Mouse (Mus musculus) lung, postnatal 0 days (tissue): ENCODE measurements around the gene Zdhhc3. TPM values are rescaled to one million over a fixed set of nuclear protein-coding genes. Genes with fewer than 3 reads are reported as not detected.

Source experiments
- ATAC-seq: fragments of 200-750 bp; cut with Nextera tagmentation; 2 replicates; pipeline ENCODE4 v1.8.0; 2017; ENCODE audit warnings: moderate library complexity
- DNase-seq: peaks from one replicate; pipeline ENCODE4 v3.0.0-alpha.2; 2016; ENCODE audit warnings: low spot score
- H3K27ac ChIP-seq: fragments of 300-500 bp; sonication (generic); 2 replicates; pipeline ENCODE4 v1.5.1; 2014; ENCODE audit warnings: antibody characterized with exemption, mild to moderate bottlenecking, low read length, mixed read lengths
- H3K27me3 ChIP-seq: fragments of 300-500 bp; sonication (generic); replicated peaks from 2 replicates; pipeline ENCODE4 v1.6.1; 2014; ENCODE audit warnings: low read length, mixed read lengths; ENCODE audit not compliant: insufficient read depth
- H3K36me3 ChIP-seq: fragments of 300-500 bp; sonication (generic); 2 replicates; pipeline ENCODE4 v1.6.1; 2014; ENCODE audit warnings: low read length, mixed read lengths; ENCODE audit not compliant: insufficient read depth
- H3K4me1 ChIP-seq: fragments of 300-500 bp; sonication (generic); 2 replicates; pipeline ENCODE4 v1.6.1; 2014; ENCODE audit warnings: antibody characterized with exemption, low read depth, low read length, mixed read lengths; ENCODE audit not compliant: insufficient read depth
- H3K4me2 ChIP-seq: fragments of 300-500 bp; sonication (generic); replicated peaks from 2 replicates; pipeline ENCODE4 v1.6.1; 2014; ENCODE audit warnings: low read depth, mild to moderate bottlenecking, low read length, moderate library complexity, mixed read lengths
- H3K4me3 ChIP-seq: fragments of 300-500 bp; sonication (generic); 2 replicates; pipeline ENCODE4 v1.5.1; 2014; ENCODE audit warnings: low read depth, low read length
- H3K9ac ChIP-seq: fragments of 300-500 bp; sonication (generic); replicated peaks from 2 replicates; pipeline ENCODE4 v1.6.1; 2014; ENCODE audit warnings: low read depth, mild to moderate bottlenecking
- H3K9me3 ChIP-seq: fragments of 300-500 bp; sonication (generic); 2 replicates; pipeline ENCODE4 v1.6.1; 2016; ENCODE audit warnings: low read length, mixed read lengths
- CTCF ChIP-seq: IDR thresholded peaks from 2 replicates; pipeline ENCODE4 v1.5.1; 2016; ENCODE audit warnings: antibody characterized with exemption, mild to moderate bottlenecking
- EP300 ChIP-seq: IDR thresholded peaks from 2 replicates; pipeline ENCODE4 v1.6.1; 2016; ENCODE audit warnings: antibody characterized with exemption, mild to moderate bottlenecking, control low read depth
- WGBS: fragments of 180-500 bp; shearing (Covaris S2); extraction: QIAGEN DNeasy Blood & Tissue Kit; methylation state at CpG from one replicate; pipeline ENCODE4 v1.1.7; 2014; 5-methylcytosine and 5-hydroxymethylcytosine counted together
- polyA plus RNA-seq: library from polyadenylated mRNA; unstranded; fragments of >200 nt; fragmentation: Nextera tagmentation; extraction: Ambion mirVana; gene quantifications from 2 replicates; pipeline ENCODE4 v1.2.1, GENCODE M21; 2015

Zdhhc3 gene
- polyA plus RNA-seq, 1 experiment from 2014 or later = 130 TPM

DNA sequence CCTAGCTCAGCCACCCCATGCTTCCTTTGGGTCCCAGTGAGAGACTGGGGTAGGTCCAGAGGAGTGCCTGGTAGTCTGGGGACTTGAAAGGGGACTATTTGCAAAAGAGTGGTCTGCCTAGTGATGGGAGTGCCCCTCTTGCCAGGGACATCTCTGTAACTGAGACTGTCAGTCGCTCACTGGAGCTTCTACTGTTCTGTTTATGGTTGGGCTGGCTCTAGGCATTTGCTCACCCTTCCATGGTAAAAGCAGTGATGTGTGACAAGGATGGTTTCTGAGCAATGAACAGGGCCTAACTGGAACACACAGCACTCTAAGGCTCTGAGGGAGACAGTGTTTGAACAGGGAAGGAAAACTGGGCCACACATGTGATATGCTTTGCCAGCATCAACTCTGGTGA is 32.2 kb downstream of the Zdhhc3 start:
- no peak overlapping the region for H3K27ac ChIP-seq
- H3K4me2 ChIP-seq = no peak overlapping the region
- WGBS = 77% methylated on average over 1 of the region's 1 CpGs
- DNase-seq (no peak), ATAC-seq (no peak)
- TF ChIP-seq EP300 = no peak
- no peak for TF ChIP-seq CTCF
- peaks cover 41% of the 10 kb centered on the region for H3K36me3 ChIP-seq
- no peaks in the 10 kb centered on the region for H3K27me3 ChIP-seq
- no peak overlapping the region for H3K4me3 ChIP-seq
- H3K4me1 ChIP-seq = 0 out of 2 replicates have a peak, but pooled peaks cover 3% of the 10 kb centered on the region
- H3K9me3 ChIP-seq = no peaks in the 10 kb centered on the region
- no peak overlapping the region for H3K9ac ChIP-seq

DNA sequence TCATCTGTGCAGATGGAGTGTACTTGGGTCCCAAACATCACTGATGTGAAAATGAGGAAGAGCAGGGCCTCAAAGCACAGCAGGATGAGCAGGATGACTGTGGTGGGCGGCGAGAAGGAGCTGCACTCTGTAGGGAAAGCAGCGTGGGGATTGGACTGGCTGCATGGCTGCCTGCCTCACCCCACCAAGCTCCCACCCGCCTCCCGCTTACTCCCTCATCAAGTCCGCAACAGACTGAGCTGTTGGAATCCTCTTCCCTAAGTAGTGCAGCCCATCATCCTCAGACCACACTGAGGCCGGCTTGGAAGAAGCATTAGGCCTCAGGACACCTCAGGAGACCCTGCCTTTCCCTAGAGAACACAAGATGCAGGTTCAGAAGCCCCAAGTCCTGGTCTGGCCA is 32.6 kb downstream of the Zdhhc3 start:
- 96% methylated on average over 7 of the region's 7 CpGs for WGBS

DNA sequence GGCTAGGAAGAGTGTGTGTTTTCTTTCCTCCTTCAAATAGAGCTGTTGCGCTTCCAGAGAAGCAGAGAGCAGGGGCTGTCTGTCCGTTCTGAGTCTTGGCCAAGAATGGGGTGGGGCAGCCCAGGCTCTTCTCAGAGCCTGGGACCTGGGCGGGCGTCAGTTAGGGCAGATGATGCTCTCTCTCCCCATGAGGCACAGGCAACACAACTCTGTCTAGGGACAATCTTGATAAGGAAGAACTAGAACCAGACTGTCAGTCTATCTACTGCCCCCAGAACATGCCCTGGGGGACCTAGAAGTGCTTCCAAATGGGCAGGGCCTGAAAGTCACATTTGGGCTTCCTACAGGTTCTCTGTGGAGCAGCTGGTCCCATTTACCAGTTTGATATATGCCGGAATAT is 33.9 kb downstream of the Zdhhc3 start:
- Histone ChIP-seq H3K27ac (no peak overlapping the region), H3K9me3 (no peaks in the 10 kb centered on the region), H3K4me1 (no peaks in the 10 kb centered on the region), H3K9ac (no peak overlapping the region), H3K36me3 (peaks cover 40% of the 10 kb centered on the region), H3K4me3 (no peak overlapping the region), H3K27me3 (no peaks in the 10 kb centered on the region), H3K4me2 (no peak overlapping the region)
- DNase-seq (no peak), ATAC-seq (no peak)
- TF ChIP-seq EP300 (no peak), CTCF (no peak)
- 79% methylated on average over 5 of the region's 5 CpGs for WGBS

More for the DNA sequence above, 32.6 kb downstream of the Zdhhc3 start:
- H3K27me3 ChIP-seq = no peaks in the 10 kb centered on the region
- H3K9me3 ChIP-seq = no peaks in the 10 kb centered on the region
- no peak overlapping the region for H3K27ac ChIP-seq
- H3K4me2 ChIP-seq = no peak overlapping the region
- ATAC-seq = no peak
- DNase-seq = no peak
- 0 out of 2 replicates have a peak, but pooled peaks cover 3% of the 10 kb centered on the region for H3K4me1 ChIP-seq
- no peak overlapping the region for H3K4me3 ChIP-seq
- H3K36me3 ChIP-seq = peaks cover 40% of the 10 kb centered on the region
- TF ChIP-seq CTCF (no peak), EP300 (no peak)
- no peak overlapping the region for H3K9ac ChIP-seq

DNA sequence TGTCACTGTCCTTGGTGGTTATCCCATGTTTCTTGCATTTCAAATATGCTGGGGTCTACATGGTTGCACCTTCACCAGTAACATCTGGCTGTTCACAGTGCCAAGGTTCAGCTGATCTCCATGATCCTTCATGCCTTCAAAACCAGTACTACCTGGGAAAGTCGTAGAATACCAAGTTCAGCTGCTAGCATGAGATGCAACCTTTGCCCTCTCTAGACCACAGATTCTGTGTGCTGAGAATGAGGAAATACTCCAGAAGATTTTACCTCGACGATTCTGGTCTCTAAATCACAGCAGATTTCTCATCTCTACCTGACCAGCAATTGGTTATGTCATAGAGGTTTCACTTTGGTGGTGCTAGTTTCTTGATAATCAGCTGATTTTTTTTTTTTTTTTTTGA is 52.8 kb downstream of the Zdhhc3 start:
- Histone ChIP-seq H3K9me3 (no peaks in the 10 kb centered on the region), H3K27ac (no peak overlapping the region), H3K4me1 (no peaks in the 10 kb centered on the region), H3K4me3 (no peak overlapping the region), H3K27me3 (no peaks in the 10 kb centered on the region), H3K4me2 (no peak overlapping the region), H3K36me3 (no peaks in the 10 kb centered on the region), H3K9ac (no peak overlapping the region)
- ATAC-seq (no peak), DNase-seq (no peak)
- no peak for TF ChIP-seq CTCF
- no peak for TF ChIP-seq EP300
- WGBS = 63% methylated on average over 3 of the region's 3 CpGs

- Histone ChIP-seq H3K27ac (no peak overlapping the region), H3K36me3 (no peaks in the 10 kb centered on the region), H3K27me3 (no peaks in the 10 kb centered on the region), H3K4me1 (no peaks in the 10 kb centered on the region), H3K4me2 (no peak overlapping the region), H3K9me3 (no peaks in the 10 kb centered on the region), H3K4me3 (no peak overlapping the region), H3K9ac (no peak overlapping the region)
- peak; percentile 31 for DNase-seq
- no peak for TF ChIP-seq CTCF
- no peak for TF ChIP-seq EP300
- ATAC-seq = no peak
These were observed 54.2 kb downstream of the Zdhhc3 start for GRCm38 (mm10) chr9:123058724-123059292.

- WGBS = 63% methylated on average over 1 of the region's 1 CpGs
- DNase-seq (no peak), ATAC-seq (no peak)
- no peaks in the 10 kb centered on the region for H3K4me1 ChIP-seq
- no peak overlapping the region for H3K27ac ChIP-seq
- H3K4me3 ChIP-seq = no peak overlapping the region
- H3K4me2 ChIP-seq = no peak overlapping the region
- H3K27me3 ChIP-seq = no peaks in the 10 kb centered on the region
- H3K36me3 ChIP-seq = no peaks in the 10 kb centered on the region
- no peaks in the 10 kb centered on the region for H3K9me3 ChIP-seq
- TF ChIP-seq CTCF (no peak), EP300 (no peak)
- no peak overlapping the region for H3K9ac ChIP-seq
These were observed 65.3 kb downstream of the Zdhhc3 start for GRCm38 (mm10) chr9:123047665-123048064.

DNA sequence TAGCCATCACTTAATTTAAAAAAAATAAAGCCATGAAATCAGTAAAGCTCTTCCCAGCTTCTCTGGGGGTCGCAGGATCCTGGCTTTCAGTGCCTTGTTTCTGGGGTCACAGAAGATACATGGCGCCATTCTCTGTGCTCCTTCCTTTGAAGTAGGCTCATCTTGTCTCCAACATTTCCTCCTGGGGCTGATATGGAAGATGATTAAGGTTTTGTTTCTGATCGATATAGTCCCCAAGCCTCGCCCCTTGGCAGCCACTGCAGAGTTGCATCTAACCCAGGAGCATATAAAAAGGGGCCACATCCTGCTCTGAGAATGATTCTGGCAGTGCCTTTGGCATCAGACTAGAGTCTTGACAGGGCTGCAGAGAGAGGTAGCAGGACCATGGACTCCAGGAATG is 78.6 kb downstream of the Zdhhc3 start, which contains the start of gene Tgm4:
TSS of gene Tgm4 (plus strand) at position 301 of the 400 bp plus-strand sequence.
- Histone ChIP-seq H3K4me2 (no peak within 1 kb of the TSS), H3K4me3 (no peak within 1 kb of the TSS), H3K4me1 (no peaks in the 10 kb centered on the region), H3K27ac (no peak within 1 kb of the TSS), H3K9me3 (no peaks in the 10 kb centered on the region), H3K9ac (no peak within 1 kb of the TSS), H3K36me3 (no peaks in the 10 kb centered on the region), H3K27me3 (no peaks in the 10 kb centered on the region)
- TF ChIP-seq EP300 (no peak), CTCF (no peak)
- DNase-seq (no peak), ATAC-seq (no peak)
- 71% methylated on average over 4 of the region's 4 CpGs for WGBS
